Mouse (Mus musculus) olfactory bulb, adult 2 months (tissue): ENCODE results near the gene Lrp6.

Experiments used
- CTCF ChIP-seq: fragments of 200-500 bp; IDR thresholded peaks from 2 replicates; pipeline ENCODE4 v1.5.1; 2012; ENCODE audit warnings: low read depth, mild to moderate bottlenecking, low read length, moderate library complexity; ENCODE audit not compliant: insufficient read depth
- POLR2A ChIP-seq: fragments of 200-500 bp; IDR thresholded peaks from 2 replicates; pipeline ENCODE4 v1.6.1; 2012; ENCODE audit warnings: mild to moderate bottlenecking, low read depth, low read length, moderate library complexity; ENCODE audit not compliant: insufficient read depth

- TF ChIP-seq CTCF (no peak), POLR2A (no peak)
Measured at GRCm38 (mm10) chr6:134458376-134458775, 108.4 kb downstream of the Lrp6 start.
